Mouse (Mus musculus): ENCODE measurements at regions not wholly inside any gene's neighbourhood (a gene's known extent, or its start where the extent isn't known, plus 50 kb on each side); places are given as distances from the start of the nearest gene placed in this dataset.

GRCm38 (mm10) chr2:48322278-48322677 lies 491.6 kb upstream of the Acvr2a start:
- no peak for TF ChIP-seq CTCF (IDR thresholded peaks at IDR 0.05; ENCODE audit: low read depth, low read length)
- TF ChIP-seq GATA2 (IDR thresholded peaks at IDR 0.05; ENCODE audit: borderline replicate concordance, low read depth, low read length), result no peak
- TF ChIP-seq GATA1 (IDR thresholded peaks at IDR 0.05; ENCODE audit: borderline replicate concordance, low read length), result no peak
